Mouse (Mus musculus) large intestine, adult 2 months (tissue): ENCODE results near the gene Sipa1l3. TPM values are rescaled to one million over a fixed set of nuclear protein-coding genes. Genes with fewer than 3 reads are reported as not detected.

ENCODE experiments used
- DNase-seq: peaks from one replicate; pipeline ENCODE4 v3.0.0-alpha.2; 2012; ENCODE audit warnings: low read depth, low spot score
- WGBS: fragments of 180-500 bp; shearing (Covaris S2); methylation state at CpG from one replicate; pipeline ENCODE4 v1.1.7; 2018; 5-methylcytosine and 5-hydroxymethylcytosine counted together
- polyA plus RNA-seq: library from polyadenylated mRNA; depleted of rRNA; stranded (reverse); fragments of >200 nt; gene quantifications from 2 replicates; pipeline ENCODE4 v1.2.3, GENCODE M21; 2012

Gene Sipa1l3
- polyA plus RNA-seq, 1 experiment: 46.5 TPM

GRCm38 (mm10) chr7:29452991-29453741 lies 65.3 kb downstream of the Sipa1l3 start:
- DNase-seq: no peak
- 39% methylated on average over 18 of the region's 18 CpGs for WGBS

GRCm38 (mm10) chr7:29452381-29452780 lies 66.1 kb downstream of the Sipa1l3 start:
- DNase-seq: no peak
- 75% methylated on average over 6 of the region's 6 CpGs for WGBS

GRCm38 (mm10) chr7:29450175-29450574 lies 68.3 kb downstream of the Sipa1l3 start:
- DNase-seq: no peak
- WGBS: 49% methylated on average over 5 of the region's 5 CpGs

- WGBS: 93% methylated on average over 6 of the region's 6 CpGs
- DNase-seq: no peak
These were observed 69.6 kb downstream of the Sipa1l3 start for GRCm38 (mm10) chr7:29448830-29449229.

- WGBS: 50% methylated on average over 11 of the region's 11 CpGs
- no peak for DNase-seq
These were observed 71.2 kb downstream of the Sipa1l3 start for GRCm38 (mm10) chr7:29447147-29447829.

- no peak for DNase-seq
- 71% methylated on average over 4 of the region's 4 CpGs for WGBS
These were observed 72.3 kb downstream of the Sipa1l3 start for GRCm38 (mm10) chr7:29446156-29446555.

GRCm38 (mm10) chr7:29444527-29444926 lies 73.9 kb downstream of the Sipa1l3 start:
- no peak for DNase-seq
- WGBS: 38% methylated on average over 5 of the region's 5 CpGs

- 51% methylated on average over 2 of the region's 2 CpGs for WGBS
These were observed 74.4 kb downstream of the Sipa1l3 start for GRCm38 (mm10) chr7:29444070-29444469.

GRCm38 (mm10) chr7:29441793-29442192 lies 76.6 kb downstream of the Sipa1l3 start:
- DNase-seq: no peak
- WGBS: 79% methylated on average over 9 of the region's 9 CpGs

More at GRCm38 (mm10) chr7:29444070-29444469, 74.4 kb downstream of the Sipa1l3 start:
- no peak for DNase-seq

GRCm38 (mm10) chr7:29441151-29441550 lies 77.3 kb downstream of the Sipa1l3 start:
- no peak for DNase-seq
- 79% methylated on average over 9 of the region's 9 CpGs for WGBS

- 85% methylated on average over 16 of the region's 16 CpGs for WGBS
- DNase-seq: no peak
These were observed 79.7 kb downstream of the Sipa1l3 start for GRCm38 (mm10) chr7:29438655-29439282.

GRCm38 (mm10) chr7:29438204-29438603 lies 80.2 kb downstream of the Sipa1l3 start:
- WGBS: 89% methylated on average over 14 of the region's 14 CpGs
- no peak for DNase-seq

- WGBS: 80% methylated on average over 10 of the region's 10 CpGs
- DNase-seq: no peak
These were observed 81.4 kb downstream of the Sipa1l3 start for GRCm38 (mm10) chr7:29437072-29437471.

- no peak for DNase-seq
- WGBS: 88% methylated on average over 9 of the region's 9 CpGs
These were observed 84.0 kb downstream of the Sipa1l3 start for GRCm38 (mm10) chr7:29434313-29435035.

GRCm38 (mm10) chr7:29433725-29434124 lies 84.7 kb downstream of the Sipa1l3 start:
- 86% methylated on average over 10 of the region's 10 CpGs for WGBS
- no peak for DNase-seq

- 75% methylated on average over 11 of the region's 11 CpGs for WGBS
These were observed 85.4 kb downstream of the Sipa1l3 start for GRCm38 (mm10) chr7:29432947-29433553.

GRCm38 (mm10) chr7:29432180-29432946 lies 86.1 kb downstream of the Sipa1l3 start:
- WGBS: 70% methylated on average over 15 of the region's 15 CpGs
- DNase-seq: no peak

More at GRCm38 (mm10) chr7:29432947-29433553, 85.4 kb downstream of the Sipa1l3 start:
- no peak for DNase-seq

GRCm38 (mm10) chr7:29430739-29431211 lies 87.7 kb downstream of the Sipa1l3 start:
- WGBS: 65% methylated on average over 6 of the region's 6 CpGs
- no peak for DNase-seq

- 81% methylated on average over 8 of the region's 8 CpGs for WGBS
- no peak for DNase-seq
These were observed 92.4 kb downstream of the Sipa1l3 start for GRCm38 (mm10) chr7:29426056-29426455.
